Mouse (Mus musculus): ENCODE measurements around the gene Yif1b. TPM values are rescaled to one million over a fixed set of nuclear protein-coding genes. Genes with fewer than 3 reads are reported as not detected.
A peak's percentile ranks its signal among the peaks of the same experiment; 100 is the strongest.

Yif1b gene
- polyA plus RNA-seq, 2 experiments: 107 to 139 TPM

DNA sequence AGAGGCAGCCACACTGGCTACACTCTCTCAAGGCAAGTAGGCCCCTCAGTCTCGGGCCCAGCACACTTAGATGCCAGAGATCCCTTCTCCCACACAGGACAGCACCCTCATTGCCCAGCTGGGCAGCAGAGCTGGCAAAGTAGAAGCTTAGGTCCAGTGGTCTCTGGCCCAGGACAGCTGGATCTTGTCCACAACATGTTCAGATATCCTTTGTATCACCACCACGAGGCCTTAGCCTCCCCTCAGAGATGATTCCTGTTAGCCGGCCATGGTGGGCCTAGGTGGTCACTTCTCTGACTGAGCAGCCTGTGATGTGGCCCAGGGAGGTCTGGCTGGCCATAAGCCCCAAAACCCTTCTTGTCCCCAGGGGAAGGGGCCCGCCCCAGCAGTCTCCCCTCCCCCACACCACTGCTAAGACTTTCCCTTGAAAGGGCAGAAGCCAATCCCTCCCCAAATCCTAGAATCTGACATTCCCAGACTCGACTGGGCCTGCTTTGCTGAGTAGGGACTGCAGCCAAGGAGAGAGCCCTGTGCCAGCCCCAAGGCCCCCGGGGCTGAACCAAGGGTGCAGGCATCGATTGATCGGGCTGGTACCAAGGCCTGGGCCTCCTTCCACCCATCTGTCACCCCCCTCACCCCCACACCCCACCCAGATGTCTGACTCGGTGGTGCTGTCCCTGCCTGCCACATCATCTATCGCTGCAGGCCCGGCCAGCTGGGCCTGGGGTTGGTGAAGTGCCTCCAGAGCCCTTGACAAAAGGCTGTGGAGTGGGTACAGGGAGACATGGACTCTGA lies 52.8 kb downstream of the Yif1b start:
- peaks cover 33% of the 10 kb centered on the region for H3K4me1 ChIP-seq (ENCODE audit: control insufficient read depth, insufficient read depth, low read length)
- no peak for TF ChIP-seq POLR2A (IDR thresholded peaks at IDR 0.05; ENCODE audit: borderline replicate concordance, extremely low read depth, insufficient read depth, insufficient read length)
- WGBS: 34% methylated on average over 11 of the region's 11 CpGs
- H3K36me3 ChIP-seq (ENCODE audit: control insufficient read depth, insufficient read depth, low read length): no peaks in the 10 kb centered on the region
- 0 out of 2 replicates have a peak overlapping the region, but pooled peaks have one; percentile 5 for H3K27ac ChIP-seq (replicated peaks; ENCODE audit: low read depth, low read length)
- ATAC-seq (ENCODE audit: low FRiP score, low read depth) (no peak), DNase-seq (ENCODE audit: low spot score) (no peak)
- no peak overlapping the region for H3K9ac ChIP-seq (ENCODE audit: low read depth, low read length, severe bottlenecking)
- no peaks in the 10 kb centered on the region for H3K27me3 ChIP-seq (ENCODE audit: control insufficient read depth, insufficient read depth, low read length)
- H3K4me3 ChIP-seq (replicated peaks; ENCODE audit: low read length): no peak overlapping the region
- H3K9me3 ChIP-seq (ENCODE audit: control insufficient read depth, low read length): no peaks in the 10 kb centered on the region
- peak overlapping the region; percentile 7; the same call in 1 of the 2 replicates for H3K4me2 ChIP-seq (replicated peaks; ENCODE audit: low read depth, low read length, severe bottlenecking)

- H3K36me3 ChIP-seq (ENCODE audit: control insufficient read depth, insufficient read depth, low read length): no peaks in the 10 kb centered on the region
- WGBS: 22% methylated on average over 5 of the region's 7 CpGs
- no peak overlapping the region for H3K27ac ChIP-seq (replicated peaks; ENCODE audit: low read depth, low read length)
- ATAC-seq (ENCODE audit: low FRiP score, low read depth) (no peak), DNase-seq (ENCODE audit: low spot score) (no peak)
- H3K9ac ChIP-seq (ENCODE audit: low read depth, low read length, severe bottlenecking): no peak overlapping the region
- H3K9me3 ChIP-seq (ENCODE audit: control insufficient read depth, low read length): no peaks in the 10 kb centered on the region
- TF ChIP-seq POLR2A (IDR thresholded peaks at IDR 0.05; ENCODE audit: borderline replicate concordance, extremely low read depth, insufficient read depth, insufficient read length): no peak
- no peak overlapping the region for H3K4me3 ChIP-seq (replicated peaks; ENCODE audit: low read length)
- no peak overlapping the region for H3K4me2 ChIP-seq (replicated peaks; ENCODE audit: low read depth, low read length, severe bottlenecking)
- H3K27me3 ChIP-seq (ENCODE audit: control insufficient read depth, insufficient read depth, low read length): no peaks in the 10 kb centered on the region
- H3K4me1 ChIP-seq (ENCODE audit: control insufficient read depth, insufficient read depth, low read length): peaks cover 33% of the 10 kb centered on the region
Measured at GRCm38 (mm10) chr7:29291616-29292457, 53.7 kb downstream of the Yif1b start.

DNA sequence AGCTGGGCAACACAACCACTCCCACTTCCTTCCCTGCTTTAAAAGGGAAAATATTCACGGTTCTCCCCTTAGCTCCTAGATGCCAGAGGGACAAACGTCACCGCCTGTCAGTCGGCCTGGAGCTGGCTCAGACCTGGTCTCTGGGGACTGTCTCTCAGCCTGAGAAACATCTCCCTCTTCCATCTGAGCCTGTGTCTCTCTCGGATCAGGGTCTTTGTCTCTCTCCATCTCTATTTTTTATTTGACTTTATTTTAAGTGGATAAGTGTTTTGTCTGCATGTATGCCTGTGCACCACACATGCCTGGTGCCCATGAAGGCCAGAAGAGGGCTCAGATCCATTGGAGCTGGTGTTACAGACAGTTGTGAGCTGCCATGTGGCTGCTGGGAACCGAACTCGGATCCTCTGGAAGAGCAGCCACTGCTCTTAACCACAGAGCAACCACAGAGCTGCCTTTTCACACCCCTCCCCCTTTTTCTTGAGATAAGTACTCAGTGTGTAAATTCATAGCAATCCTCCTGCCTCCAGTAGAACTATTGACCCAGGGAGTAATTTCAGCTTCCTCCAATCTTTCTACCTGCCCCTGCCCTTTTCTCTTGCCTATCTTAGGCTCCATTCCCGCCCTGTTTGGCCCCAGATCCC lies 54.4 kb downstream of the Yif1b start:
- 28% methylated on average over 8 of the region's 8 CpGs for WGBS
- peaks cover 33% of the 10 kb centered on the region for H3K4me1 ChIP-seq (ENCODE audit: control insufficient read depth, insufficient read depth, low read length)
- no peaks in the 10 kb centered on the region for H3K36me3 ChIP-seq (ENCODE audit: control insufficient read depth, insufficient read depth, low read length)
- H3K27ac ChIP-seq (replicated peaks; ENCODE audit: low read depth, low read length): no peak overlapping the region
- H3K9me3 ChIP-seq (ENCODE audit: control insufficient read depth, low read length): no peaks in the 10 kb centered on the region
- H3K4me2 ChIP-seq (replicated peaks; ENCODE audit: low read depth, low read length, severe bottlenecking): no peak overlapping the region
- H3K9ac ChIP-seq (ENCODE audit: low read depth, low read length, severe bottlenecking): peak overlapping the region; percentile 18; the same call in 1 of the 2 replicates
- H3K4me3 ChIP-seq (replicated peaks; ENCODE audit: low read length): no peak overlapping the region
- TF ChIP-seq POLR2A (IDR thresholded peaks at IDR 0.05; ENCODE audit: borderline replicate concordance, extremely low read depth, insufficient read depth, insufficient read length): no peak
- no peak for ATAC-seq (ENCODE audit: low FRiP score, low read depth)
- no peak for DNase-seq (ENCODE audit: low spot score)
- H3K27me3 ChIP-seq (ENCODE audit: control insufficient read depth, insufficient read depth, low read length): no peaks in the 10 kb centered on the region

GRCm38 (mm10) chr7:29293131-29294065 lies 55.3 kb downstream of the Yif1b start:
- Histone ChIP-seq H3K9me3 (ENCODE audit: control insufficient read depth, low read length) (no peaks in the 10 kb centered on the region), H3K27ac (replicated peaks; ENCODE audit: low read depth, low read length) (no peak overlapping the region), H3K27me3 (ENCODE audit: control insufficient read depth, insufficient read depth, low read length) (no peaks in the 10 kb centered on the region), H3K9ac (ENCODE audit: low read depth, low read length, severe bottlenecking) (peak overlapping the region; percentile 18; the same call in 1 of the 2 replicates), H3K4me2 (replicated peaks; ENCODE audit: low read depth, low read length, severe bottlenecking) (no peak overlapping the region), H3K4me1 (ENCODE audit: control insufficient read depth, insufficient read depth, low read length) (peaks cover 33% of the 10 kb centered on the region), H3K36me3 (ENCODE audit: control insufficient read depth, insufficient read depth, low read length) (no peaks in the 10 kb centered on the region), H3K4me3 (replicated peaks; ENCODE audit: low read length) (no peak overlapping the region)
- no peak for TF ChIP-seq POLR2A (IDR thresholded peaks at IDR 0.05; ENCODE audit: borderline replicate concordance, extremely low read depth, insufficient read depth, insufficient read length)
- 37% methylated on average over 19 of the region's 19 CpGs for WGBS
- no peak for ATAC-seq (ENCODE audit: low FRiP score, low read depth)
- no peak for DNase-seq (ENCODE audit: low spot score)

Measured in limb, embryonic 14.5 days (tissue).